Mouse (Mus musculus): Measurements from ENCODE around the gene Sp3. TPM values are rescaled to one million over a fixed set of nuclear protein-coding genes. Genes with fewer than 3 reads are reported as not detected.
"Not testable (repeated sequence)": the region's sequence is repeated elsewhere in the genome, so short reads cannot be mapped to it uniquely, and the experiment has no call there.

Gene Sp3
- total RNA-seq, 2 experiments from 2014 or later, result 48.3 to 56.6 TPM

DNA sequence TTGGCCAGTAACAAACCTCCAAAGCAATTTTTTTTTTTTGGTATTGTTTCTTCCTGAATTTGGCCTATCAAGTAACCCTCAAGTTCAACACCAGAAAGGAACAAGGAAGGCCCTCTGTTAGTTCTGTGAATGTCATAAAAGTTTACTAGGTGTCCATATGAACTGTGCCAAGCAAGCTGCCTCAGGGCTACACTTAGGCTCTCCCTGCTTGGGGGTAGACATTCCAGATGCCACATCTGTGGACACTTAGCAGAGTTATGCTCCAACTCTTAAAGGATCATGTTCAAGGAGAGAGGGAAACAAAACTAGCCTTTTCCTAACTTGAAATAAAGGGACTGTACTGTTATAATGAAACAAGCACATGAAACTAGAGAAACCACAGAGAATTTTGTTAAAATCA, 48.1 kb downstream of the Sp3 start:
- no peak for DNase-seq (ENCODE audit: low spot score in 2 of 2)

DNA sequence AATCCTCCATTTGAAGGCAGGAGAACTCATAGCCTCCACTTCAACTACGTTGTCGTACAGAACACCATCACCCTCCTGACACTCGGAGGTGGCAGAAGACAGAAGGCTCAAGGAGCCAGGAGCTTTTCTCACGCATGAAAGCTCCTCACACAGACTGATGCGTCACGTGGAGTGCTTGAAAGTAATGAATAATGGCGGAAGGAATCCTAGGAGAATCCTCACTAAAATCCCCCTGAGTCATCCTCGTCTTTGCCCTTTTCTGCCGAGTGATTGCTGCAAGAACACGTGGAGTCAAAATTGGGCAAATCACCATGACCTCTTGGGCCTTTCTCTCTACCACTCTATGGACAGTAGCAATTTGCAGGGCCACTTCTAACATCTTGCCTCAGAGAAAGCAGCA, 55.3 kb downstream of the Sp3 start:
- DNase-seq (ENCODE audit: low spot score in 2 of 2), result no peak

DNA sequence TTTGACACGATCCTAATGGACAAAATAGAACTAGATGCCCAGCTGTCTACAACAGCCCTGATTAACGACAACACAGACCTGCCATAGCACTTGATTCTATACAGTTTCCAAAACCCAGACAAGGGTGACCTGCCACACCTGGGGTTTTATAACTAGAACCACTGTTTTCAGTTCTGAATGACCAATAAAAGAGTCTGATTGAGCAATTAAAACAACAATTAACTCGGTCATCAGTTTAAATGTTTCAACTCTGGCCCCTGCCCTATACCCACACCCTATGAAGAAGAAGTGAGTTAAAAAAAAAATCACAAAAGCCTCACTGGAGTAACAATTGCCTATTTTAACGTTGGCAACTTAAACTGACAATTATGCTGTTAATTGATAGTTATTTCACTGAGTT, 64.1 kb downstream of the Sp3 start:
- DNase-seq (ENCODE audit: low spot score in 2 of 2), result no peak

DNA sequence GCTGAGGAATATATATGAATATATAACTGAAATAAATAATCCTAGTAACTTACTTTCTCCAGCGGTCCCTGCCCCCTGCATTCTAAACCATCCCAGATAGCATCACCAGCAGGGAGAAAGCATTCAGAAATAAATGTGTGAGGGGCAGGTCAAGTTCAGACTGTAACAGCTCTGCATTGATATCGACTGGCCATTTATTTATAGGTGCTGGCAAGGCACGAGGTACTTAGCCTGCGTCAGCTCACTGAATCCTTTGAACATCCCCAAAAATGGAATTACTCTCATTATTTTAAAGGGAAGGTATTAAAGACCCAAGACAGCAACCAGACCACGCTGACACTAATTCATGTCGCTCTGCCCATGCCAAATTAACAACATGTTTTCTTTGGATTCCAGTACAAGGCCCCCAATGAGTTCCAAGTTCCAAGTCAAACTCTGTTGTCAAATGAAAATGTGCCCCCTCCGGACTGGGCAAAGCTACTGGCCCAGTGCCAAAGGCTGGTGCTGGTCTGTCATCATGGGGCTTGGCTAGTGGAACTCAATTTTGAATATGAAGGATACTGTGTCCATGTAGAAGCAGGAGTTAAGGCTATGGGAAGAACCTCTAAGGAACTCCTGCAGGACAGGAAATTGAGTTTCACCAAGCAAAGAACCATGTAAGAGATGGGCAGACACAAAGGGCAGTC, 64.9 kb downstream of the Sp3 start:
- no peak for DNase-seq (ENCODE audit: low spot score in 2 of 2)

DNA sequence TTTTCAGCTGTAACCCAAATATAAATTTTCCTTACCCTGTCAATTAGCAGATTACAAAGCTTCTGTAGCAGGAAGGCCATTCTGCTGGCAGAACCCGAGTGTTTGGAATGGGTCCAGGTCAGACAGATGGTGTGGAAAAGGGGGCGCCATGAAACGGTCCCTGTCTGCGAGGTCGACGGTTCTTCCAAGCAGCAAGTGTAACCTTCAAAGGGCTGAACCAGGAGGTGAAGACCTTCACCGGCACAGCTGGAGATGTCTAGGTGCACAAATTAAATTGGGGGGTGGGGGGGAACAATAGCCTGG, 66.8 kb downstream of the Sp3 start:
- peak; percentile 28 to 45 for DNase-seq (ENCODE audit: low spot score in 2 of 2)

DNA sequence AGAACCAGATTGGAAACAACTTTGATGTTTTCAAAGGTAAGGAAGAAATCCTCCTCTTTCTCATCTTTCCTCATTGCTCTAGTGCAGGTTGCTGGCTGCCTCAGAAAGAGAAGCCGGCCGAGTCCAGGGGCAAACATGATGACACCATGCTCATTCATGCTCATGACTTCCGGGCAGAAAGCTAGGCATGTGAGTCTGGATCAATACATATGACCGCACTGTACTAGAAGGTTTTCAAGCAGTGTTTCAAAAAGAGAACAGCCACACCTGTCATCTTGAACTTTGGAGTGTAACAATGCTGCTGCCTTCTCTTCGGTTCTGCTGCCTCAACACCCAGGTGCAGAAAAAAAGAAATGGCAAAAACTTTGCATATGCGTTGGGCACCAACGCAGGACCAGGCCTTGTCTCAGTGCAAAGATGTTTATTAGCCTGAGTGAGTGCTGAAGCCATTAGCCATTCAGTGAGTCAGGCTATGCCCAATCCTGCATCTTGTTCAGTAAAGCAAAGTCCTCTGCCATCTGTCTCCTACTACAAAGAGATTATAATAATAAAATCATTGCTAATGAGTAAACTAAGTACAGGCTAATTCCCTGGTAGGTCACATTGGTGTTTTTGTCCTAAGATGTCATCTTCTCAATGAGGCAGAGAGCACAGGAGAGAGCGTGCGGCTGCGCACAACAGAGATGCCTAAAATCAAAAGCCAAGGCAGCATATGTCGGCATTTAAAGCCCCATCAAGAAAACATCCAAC, 67.4 kb downstream of the Sp3 start:
- DNase-seq (ENCODE audit: low spot score in 2 of 2), result no peak

DNA sequence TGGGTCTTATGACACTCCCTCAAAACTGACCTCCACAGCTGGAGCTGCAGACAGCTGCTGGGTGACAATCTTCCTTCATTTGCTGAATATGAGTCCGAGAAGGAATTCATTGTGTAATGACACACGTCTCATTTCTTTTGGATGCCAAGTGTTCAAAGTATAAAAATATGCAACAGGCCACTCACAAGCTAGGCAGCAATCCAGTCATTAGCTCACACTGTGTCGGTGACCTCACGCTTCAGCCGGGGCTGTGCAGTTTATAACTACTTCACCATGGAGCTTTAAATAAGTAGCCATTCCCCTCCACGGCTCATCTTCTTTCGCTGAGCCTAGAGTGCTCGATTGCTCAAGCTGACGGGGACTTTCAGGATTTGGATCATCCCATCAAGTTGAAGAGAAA, 68.7 kb downstream of the Sp3 start:
- no peak for DNase-seq (ENCODE audit: low spot score in 2 of 2)

DNA sequence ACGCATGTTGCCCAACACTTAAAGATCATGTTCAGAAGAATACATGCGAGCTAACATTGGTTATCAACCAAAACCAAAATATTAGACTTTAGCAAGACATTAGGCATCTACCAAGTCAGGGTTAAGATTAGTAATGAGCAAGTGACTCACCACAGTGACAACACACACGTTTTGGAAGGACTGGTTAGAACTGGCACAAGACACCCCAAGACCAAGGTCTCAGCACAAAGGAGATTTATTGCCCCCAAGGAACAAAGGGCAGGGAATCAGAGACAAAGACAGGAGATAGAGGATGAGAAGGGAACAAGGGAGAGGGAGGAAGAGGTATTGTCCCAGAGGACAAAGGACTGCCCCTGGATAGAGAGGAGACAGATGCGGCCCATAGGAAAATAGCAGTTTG, 71.2 kb downstream of the Sp3 start:
- no peak for DNase-seq (ENCODE audit: low spot score in 2 of 2)

DNA sequence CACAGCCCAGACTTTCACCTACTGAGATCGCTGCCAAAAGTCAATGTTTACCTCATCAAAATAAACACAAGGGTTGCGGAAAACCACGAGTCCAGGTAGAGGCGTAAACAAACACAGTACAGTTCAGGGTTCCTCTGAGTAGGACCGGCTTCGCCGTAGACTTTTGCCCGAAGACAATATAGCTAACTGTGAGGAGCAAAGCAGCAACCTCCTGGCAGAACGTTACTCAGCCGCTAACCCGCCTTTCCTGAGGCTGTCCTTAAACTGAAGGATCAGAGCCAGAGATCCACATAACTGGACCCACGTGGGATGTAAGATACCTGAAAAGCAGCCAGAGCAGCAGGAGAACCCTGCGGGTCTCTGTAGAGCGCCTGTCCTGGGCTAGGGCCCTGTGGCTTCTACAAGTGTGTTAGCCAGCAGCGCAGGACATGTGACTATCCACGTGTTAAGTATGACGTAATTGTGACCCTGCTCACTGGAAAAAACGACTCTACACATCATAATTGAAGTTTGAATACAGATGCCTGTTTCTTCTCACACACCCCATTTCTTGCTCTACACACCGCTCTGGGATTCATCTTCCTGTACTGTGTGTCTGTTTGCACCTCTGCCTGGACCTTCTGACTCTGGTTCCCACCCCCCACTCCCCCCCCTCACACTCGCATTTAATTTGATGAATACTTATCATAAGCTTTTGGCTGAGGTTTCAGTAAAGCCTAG, 71.9 kb downstream of the Sp3 start:
- no peak for DNase-seq (ENCODE audit: low spot score in 2 of 2)

DNA sequence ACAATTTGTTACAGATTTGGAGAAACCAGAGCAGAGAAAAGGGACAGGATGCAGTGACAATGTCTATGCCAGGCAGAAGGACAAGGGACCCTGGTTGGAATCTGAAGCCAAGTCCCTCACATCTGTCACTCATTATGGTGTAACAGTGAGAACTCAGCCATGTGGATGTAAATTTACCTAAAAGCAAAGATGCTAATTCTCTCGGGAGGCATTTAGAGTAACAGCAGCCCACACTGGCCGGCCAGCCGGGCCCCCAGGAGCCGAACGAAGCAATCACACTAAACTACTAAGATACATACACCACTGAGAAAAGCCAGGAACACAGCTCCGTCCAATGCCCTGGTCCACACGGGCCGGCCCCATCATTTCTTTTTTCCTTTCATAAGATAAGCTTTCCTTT, 73.5 kb downstream of the Sp3 start:
- DNase-seq (ENCODE audit: low spot score in 2 of 2), result no peak

DNA sequence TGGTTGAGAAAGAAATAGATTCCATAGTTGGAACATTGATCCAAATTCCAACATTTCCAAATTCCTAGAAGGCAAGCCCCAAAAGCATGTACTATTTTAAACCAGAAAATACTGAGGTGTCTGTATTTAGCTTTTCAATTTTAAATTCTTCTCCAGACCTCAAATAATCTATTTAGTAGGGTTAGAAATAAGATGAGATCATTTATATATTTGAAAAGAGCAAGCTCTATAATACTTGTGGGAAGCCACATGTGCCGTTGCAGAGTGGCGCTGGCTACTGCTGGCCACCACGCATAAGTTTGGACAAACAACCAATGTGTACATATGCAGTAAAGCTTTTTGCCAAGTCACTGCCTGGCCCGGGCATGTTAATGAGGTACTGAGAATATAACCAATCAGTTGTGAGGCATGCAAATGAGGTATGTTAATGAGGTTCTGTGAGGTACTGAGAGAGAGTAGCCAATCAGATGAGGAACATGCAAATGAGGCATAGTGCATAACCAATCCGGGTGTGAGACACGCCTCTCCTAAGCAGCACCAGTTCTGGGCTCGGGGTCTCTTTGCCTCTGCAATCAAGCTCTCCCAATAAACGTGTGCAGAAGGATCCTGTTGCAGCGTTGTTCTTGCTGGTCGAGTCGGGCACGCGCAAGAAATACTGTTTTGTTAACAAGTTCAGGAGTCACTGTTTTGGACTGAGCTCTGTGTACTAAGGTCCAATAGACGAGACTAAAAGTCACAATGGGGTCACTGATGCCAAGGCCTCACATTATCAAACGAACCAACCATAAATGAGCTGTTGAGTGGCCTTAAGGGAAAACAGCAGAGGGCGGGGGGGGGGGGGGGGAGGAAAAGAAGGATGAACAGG, 77.2 kb downstream of the Sp3 start:
- DNase-seq (ENCODE audit: low spot score in 2 of 2), result not testable (repeated sequence)

DNA sequence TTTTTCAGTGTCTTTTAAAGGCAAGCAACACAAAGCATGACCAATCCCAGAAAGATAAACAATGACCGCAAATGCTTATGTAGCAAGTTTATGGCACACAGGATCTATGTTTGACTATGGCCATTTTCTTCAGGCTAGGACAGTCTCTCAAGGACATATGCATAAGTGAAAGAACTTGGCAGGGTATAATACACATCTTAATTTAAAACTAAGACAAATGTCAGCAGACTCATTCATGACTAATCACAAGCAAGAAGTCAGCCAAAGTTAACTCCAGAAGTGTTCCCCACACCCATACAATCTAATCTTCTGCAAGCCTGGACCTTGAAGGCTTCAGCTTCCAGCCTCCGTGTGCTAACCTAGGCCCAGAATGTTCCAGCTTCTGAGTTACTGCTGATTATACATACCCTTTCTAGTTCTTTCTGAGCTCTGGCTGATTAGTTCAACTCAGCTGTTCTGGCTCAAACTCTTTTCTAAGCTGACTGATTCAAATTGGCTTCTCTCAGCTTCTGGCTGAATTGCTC, 81.4 kb downstream of the Sp3 start:
- DNase-seq (ENCODE audit: low spot score in 2 of 2), result no peak

DNA sequence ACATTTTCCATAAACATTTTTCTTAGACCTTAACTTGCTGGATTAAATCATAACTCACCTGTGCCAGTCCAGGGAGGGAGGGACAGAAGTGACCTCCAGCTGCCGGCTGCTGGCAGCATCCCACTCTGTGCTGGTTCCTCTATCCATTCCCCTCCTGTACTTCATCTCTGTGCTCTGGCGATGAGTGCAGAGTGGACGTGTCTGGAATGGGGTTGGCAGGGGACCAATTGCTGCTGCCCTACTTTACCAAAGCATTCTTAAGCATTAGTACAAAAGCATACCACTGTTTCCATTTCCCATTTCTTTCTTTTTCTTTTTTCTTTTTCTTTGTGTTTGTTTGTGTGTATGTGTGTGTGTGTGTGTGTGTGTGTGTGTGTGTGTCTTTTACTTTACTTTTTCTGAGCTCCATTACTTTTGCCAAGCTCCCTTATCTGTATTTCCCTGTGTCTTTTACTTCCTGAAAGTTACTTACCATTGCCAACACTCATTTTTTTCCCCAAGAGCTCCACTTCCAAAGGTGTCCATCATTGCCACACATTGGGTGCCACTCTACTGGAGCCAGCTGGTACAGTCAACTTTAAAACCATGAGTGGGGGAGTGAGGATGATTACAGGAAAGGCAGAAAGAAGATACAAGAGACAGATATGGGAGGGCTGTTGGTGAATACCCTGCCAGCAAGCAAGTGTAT, 82.0 kb downstream of the Sp3 start:
- DNase-seq (ENCODE audit: low spot score in 2 of 2), result no peak

DNA sequence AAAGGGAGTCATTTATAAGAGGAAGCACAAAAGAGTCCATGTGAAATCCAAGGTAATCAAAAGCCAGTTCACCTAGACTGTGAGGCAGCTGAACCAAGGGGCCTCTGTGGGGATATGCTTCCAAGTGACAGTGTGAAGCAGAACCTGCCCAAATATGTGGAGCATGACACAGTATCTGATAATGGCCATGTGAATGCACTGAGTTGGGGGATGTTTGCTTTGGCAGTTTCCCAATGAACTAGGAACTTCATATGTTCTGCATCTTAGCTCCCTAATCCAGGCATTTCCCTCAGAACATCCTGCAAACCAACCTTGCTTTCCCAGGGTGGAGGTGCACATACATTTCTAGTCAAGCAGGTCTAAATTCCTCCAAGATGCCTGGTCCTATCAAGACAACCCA, 90.4 kb downstream of the Sp3 start:
- DNase-seq (ENCODE audit: low spot score in 2 of 2), result no peak

Small RNA genes lying within 50 kb of the gene (microRNA-seq; reads per million reads assigned to microRNA genes)
- 0 reads per million in 2 experiments for gene Gm25960

Other genes starting within 250 kb of the Sp3 start
- not detected for gene Gm11084, start 6.3 kb upstream of the Sp3 start, total RNA-seq (2021)
- gene Ola1, start 238.5 kb upstream of the Sp3 start, total RNA-seq (2021), result 100 to 1,000 TPM; 108 to 123 TPM

All from layer of hippocampus, postnatal 10 days (tissue).